Mouse (Mus musculus) liver, embryonic 18 days (tissue): ENCODE results near the gene Zfp677. TPM values are rescaled to one million over a fixed set of nuclear protein-coding genes. Genes with fewer than 3 reads are reported as not detected.

Source experiments
- polyA plus RNA-seq: library from polyadenylated mRNA; depleted of rRNA; stranded (reverse); fragments of >200 nt; gene quantifications from 2 replicates; pipeline ENCODE4 v1.2.3, GENCODE M21; 2012; rRNA removed

Zfp677 gene
- polyA plus RNA-seq = 0.28 and 0.34 TPM in 2 replicates

GRCm38 (mm10) chr17:21383391-21384056 is at the start of gene Zfp677:
Zfp677 (plus strand) TSS chr17:21383748.

GRCm38 (mm10) chr17:21422664-21423599 is 39.4 kb downstream of the Zfp677 start, which contains the start of gene Zfp54:
Zfp54 (plus strand) TSS chr17:21423227.

Other genes with a start within 250 kb of the Zfp677 start
- gene Vmn1r234, start 157.7 kb upstream of the Zfp677 start, polyA plus RNA-seq = not detected in 2 replicates
- not detected in 2 replicates for gene Vmn1r235, start 127.3 kb upstream of the Zfp677 start, polyA plus RNA-seq
- gene Vmn1r236, start 100.8 kb upstream of the Zfp677 start, polyA plus RNA-seq = not detected in 2 replicates
- gene Vmn1r237, start 71.9 kb upstream of the Zfp677 start, polyA plus RNA-seq = not detected in 2 replicates
- gene Zfp54, start 39.5 kb downstream of the Zfp677 start, polyA plus RNA-seq = 1.0 and 1.1 TPM in 2 replicates
- gene Zfp51, start 66.6 kb downstream of the Zfp677 start, polyA plus RNA-seq = 2.3 and 2.4 TPM in 2 replicates
- 1.6 TPM in 2 replicates for gene Zfp53, start 105.2 kb downstream of the Zfp677 start, polyA plus RNA-seq
- gene Zfp52, start 151.8 kb downstream of the Zfp677 start, polyA plus RNA-seq = 0.53 and 0.56 TPM in 2 replicates
- 2.6 and 2.9 TPM in 2 replicates for gene Zfp948, start 183.3 kb downstream of the Zfp677 start, polyA plus RNA-seq